Mouse (Mus musculus): ENCODE measurements around the gene Nek5. TPM values are rescaled to one million over a fixed set of nuclear protein-coding genes. Genes with fewer than 3 reads are reported as not detected.

Nek5 gene
- 0.27 and 0.39 TPM in 2 replicates for polyA plus RNA-seq (2015; fragmentation: Nextera tagmentation; extraction: Ambion mirVana)

- Histone ChIP-seq H3K4me2 (peak within 1 kb of the TSS; percentile 91), H3K4me3 (replicated peaks) (peak within 1 kb of the TSS; percentile 51), H3K9ac (0 out of 2 replicates have a peak within 1 kb of the TSS, but pooled peaks have one; percentile 1), H3K4me1 (no peaks in the 10 kb centered on the region; the same call in 1 of the 2 replicates), H3K27me3 (replicated peaks) (no peaks in the 10 kb centered on the region), H3K36me3 (0 out of 2 replicates have a peak, but pooled peaks cover 10% of the 10 kb centered on the region), H3K9me3 (no peaks in the 10 kb centered on the region), H3K27ac (no peak within 1 kb of the TSS)
- peak; percentile 74 for ATAC-seq (ENCODE audit: insufficient read depth, low FRiP score, low read depth)
- WGBS: 2% methylated on average over 29 of the region's 29 CpGs
Observed at GRCm38 (mm10) chr8:22124220-22125152, at the start of gene Nek5. TSS of gene Nek5 (minus strand) at chr8:22125053.

GRCm38 (mm10) chr8:22169167-22169566, 44.3 kb upstream of the Nek5 start:
- H3K27ac ChIP-seq: no peak overlapping the region

GRCm38 (mm10) chr8:22166080-22166603, 41.3 kb upstream of the Nek5 start, which contains the start of gene Nek3:
TSS of gene Nek3 (minus strand) at chr8:22166435.
- no peaks in the 10 kb centered on the region for H3K9me3 ChIP-seq
- H3K36me3 ChIP-seq: peaks cover 17% of the 10 kb centered on the region; the same call in 1 of the 2 replicates
- H3K4me3 ChIP-seq (replicated peaks): peak within 1 kb of the TSS; percentile 56
- peak within 1 kb of the TSS; percentile 10; the same call in 1 of the 2 replicates for H3K9ac ChIP-seq
- peaks cover 8% of the 10 kb centered on the region; the same call in 1 of the 2 replicates for H3K4me1 ChIP-seq
- under 1% methylated on average over 42 of the region's 43 CpGs for WGBS
- H3K4me2 ChIP-seq: peak within 1 kb of the TSS; percentile 60
- peak; percentile 98 for ATAC-seq (ENCODE audit: insufficient read depth, low FRiP score, low read depth)
- H3K27ac ChIP-seq: peak within 1 kb of the TSS; percentile 64
- no peaks in the 10 kb centered on the region for H3K27me3 ChIP-seq (replicated peaks)

More at GRCm38 (mm10) chr8:22169167-22169566, 44.3 kb upstream of the Nek5 start:
- WGBS: 92% methylated on average over 5 of the region's 5 CpGs
- no peak for ATAC-seq (ENCODE audit: insufficient read depth, low FRiP score, low read depth)
- H3K9me3 ChIP-seq: no peaks in the 10 kb centered on the region
- no peak overlapping the region for H3K9ac ChIP-seq
- no peak overlapping the region for H3K4me2 ChIP-seq
- peaks cover 8% of the 10 kb centered on the region; the same call in 1 of the 2 replicates for H3K4me1 ChIP-seq
- H3K27me3 ChIP-seq (replicated peaks): no peaks in the 10 kb centered on the region
- H3K36me3 ChIP-seq: peaks cover 17% of the 10 kb centered on the region; the same call in 1 of the 2 replicates
- no peak overlapping the region for H3K4me3 ChIP-seq (replicated peaks)

GRCm38 (mm10) chr8:22165251-22166079, 40.6 kb upstream of the Nek5 start:
- WGBS: 45% methylated on average over 10 of the region's 10 CpGs
- no peaks in the 10 kb centered on the region for H3K9me3 ChIP-seq
- ATAC-seq (ENCODE audit: insufficient read depth, low FRiP score, low read depth): peak; percentile 7; the same call in 1 of the 2 replicates

GRCm38 (mm10) chr8:22164431-22164830, 39.6 kb upstream of the Nek5 start:
- H3K27ac ChIP-seq: no peak overlapping the region
- H3K9ac ChIP-seq: no peak overlapping the region
- peaks cover 8% of the 10 kb centered on the region; the same call in 1 of the 2 replicates for H3K4me1 ChIP-seq
- no peak overlapping the region for H3K4me3 ChIP-seq (replicated peaks)
- peaks cover 13% of the 10 kb centered on the region for H3K36me3 ChIP-seq
- H3K27me3 ChIP-seq (replicated peaks): no peaks in the 10 kb centered on the region
- 82% methylated on average over 10 of the region's 10 CpGs for WGBS
- ATAC-seq (ENCODE audit: insufficient read depth, low FRiP score, low read depth): no peak
- H3K4me2 ChIP-seq: no peak overlapping the region
- H3K9me3 ChIP-seq: no peaks in the 10 kb centered on the region

More at GRCm38 (mm10) chr8:22165251-22166079, 40.6 kb upstream of the Nek5 start:
- H3K4me2 ChIP-seq: peak overlapping the region; percentile 60
- H3K27me3 ChIP-seq (replicated peaks): no peaks in the 10 kb centered on the region
- H3K4me1 ChIP-seq: peaks cover 8% of the 10 kb centered on the region; the same call in 1 of the 2 replicates
- peak overlapping the region; percentile 64 for H3K27ac ChIP-seq
- H3K36me3 ChIP-seq: peaks cover 12% of the 10 kb centered on the region; the same call in 1 of the 2 replicates
- peak overlapping the region; percentile 10; the same call in 1 of the 2 replicates for H3K9ac ChIP-seq
- peak overlapping the region; percentile 56 for H3K4me3 ChIP-seq (replicated peaks)

- H3K36me3 ChIP-seq: peaks cover 8% of the 10 kb centered on the region; the same call in 1 of the 2 replicates
- H3K27me3 ChIP-seq (replicated peaks): no peaks in the 10 kb centered on the region
- H3K4me3 ChIP-seq (replicated peaks): no peak overlapping the region
- H3K9me3 ChIP-seq: no peaks in the 10 kb centered on the region
- H3K4me2 ChIP-seq: no peak overlapping the region
- ATAC-seq (ENCODE audit: insufficient read depth, low FRiP score, low read depth): no peak
- H3K9ac ChIP-seq: no peak overlapping the region
- peaks cover 8% of the 10 kb centered on the region; the same call in 1 of the 2 replicates for H3K4me1 ChIP-seq
- H3K27ac ChIP-seq: no peak overlapping the region
- WGBS: 65% methylated on average over 8 of the region's 8 CpGs
Observed at GRCm38 (mm10) chr8:22162206-22162605, 37.4 kb upstream of the Nek5 start.

- Histone ChIP-seq H3K27ac (no peak overlapping the region), H3K4me3 (replicated peaks) (no peak overlapping the region), H3K36me3 (no peaks in the 10 kb centered on the region; the same call in 1 of the 2 replicates), H3K9ac (no peak overlapping the region), H3K9me3 (no peaks in the 10 kb centered on the region), H3K4me2 (no peak overlapping the region), H3K27me3 (replicated peaks) (no peaks in the 10 kb centered on the region), H3K4me1 (no peaks in the 10 kb centered on the region)
- 51% methylated on average over 3 of the region's 3 CpGs for WGBS
- ATAC-seq (ENCODE audit: insufficient read depth, low FRiP score, low read depth): no peak
Observed at GRCm38 (mm10) chr8:22150345-22150663, 25.5 kb upstream of the Nek5 start.

- ATAC-seq (ENCODE audit: insufficient read depth, low FRiP score, low read depth): no peak
- H3K4me3 ChIP-seq (replicated peaks): no peak overlapping the region
- WGBS: 72% methylated on average over 11 of the region's 11 CpGs
- H3K9me3 ChIP-seq: no peaks in the 10 kb centered on the region
- H3K27ac ChIP-seq: no peak overlapping the region
- no peaks in the 10 kb centered on the region for H3K4me1 ChIP-seq
- no peak overlapping the region for H3K9ac ChIP-seq
- no peaks in the 10 kb centered on the region; the same call in 1 of the 2 replicates for H3K36me3 ChIP-seq
- no peak overlapping the region for H3K4me2 ChIP-seq
- H3K27me3 ChIP-seq (replicated peaks): no peaks in the 10 kb centered on the region
Observed at GRCm38 (mm10) chr8:22149643-22150344, 24.9 kb upstream of the Nek5 start.

GRCm38 (mm10) chr8:22148367-22148740, 23.5 kb upstream of the Nek5 start:
- WGBS: 87% methylated on average over 7 of the region's 7 CpGs
- no peak for ATAC-seq (ENCODE audit: insufficient read depth, low FRiP score, low read depth)

GRCm38 (mm10) chr8:22147706-22148366, 23.0 kb upstream of the Nek5 start:
- Histone ChIP-seq H3K36me3 (no peaks in the 10 kb centered on the region; the same call in 1 of the 2 replicates), H3K27me3 (replicated peaks) (no peaks in the 10 kb centered on the region), H3K4me2 (no peak overlapping the region), H3K4me1 (no peaks in the 10 kb centered on the region), H3K9me3 (no peaks in the 10 kb centered on the region), H3K9ac (no peak overlapping the region), H3K27ac (no peak overlapping the region), H3K4me3 (replicated peaks) (no peak overlapping the region)
- WGBS: 80% methylated on average over 9 of the region's 9 CpGs
- ATAC-seq (ENCODE audit: insufficient read depth, low FRiP score, low read depth): no peak

More at GRCm38 (mm10) chr8:22148367-22148740, 23.5 kb upstream of the Nek5 start:
- H3K4me1 ChIP-seq: no peaks in the 10 kb centered on the region
- H3K4me2 ChIP-seq: no peak overlapping the region
- H3K9ac ChIP-seq: no peak overlapping the region
- no peak overlapping the region for H3K4me3 ChIP-seq (replicated peaks)
- H3K9me3 ChIP-seq: no peaks in the 10 kb centered on the region
- no peaks in the 10 kb centered on the region for H3K27me3 ChIP-seq (replicated peaks)
- H3K36me3 ChIP-seq: no peaks in the 10 kb centered on the region; the same call in 1 of the 2 replicates
- H3K27ac ChIP-seq: no peak overlapping the region
